Mouse (Mus musculus) cerebellum, adult 11 months (tissue): Measurements from ENCODE around the gene Metap2.

Source experiments
- DNase-seq: peaks from one replicate; pipeline ENCODE4 v3.0.0; 2022

The Metap2 gene

GRCm38 (mm10) chr10:93897043-93897646 lies at the start of gene Metap2:
Gene Metap2 (minus strand): TSS chr10:93897093.
- DNase-seq, result no peak

- no peak for DNase-seq
Measured at GRCm38 (mm10) chr10:93945843-93946499, 49.1 kb upstream of the Metap2 start.

GRCm38 (mm10) chr10:93945364-93945763 lies 48.5 kb upstream of the Metap2 start:
- DNase-seq, result peak; percentile 32

- DNase-seq, result no peak
Measured at GRCm38 (mm10) chr10:93944241-93944640, 47.3 kb upstream of the Metap2 start.

- DNase-seq, result no peak
Measured at GRCm38 (mm10) chr10:93940279-93940678, 43.4 kb upstream of the Metap2 start.

GRCm38 (mm10) chr10:93939676-93940075 lies 42.8 kb upstream of the Metap2 start:
- DNase-seq, result no peak

GRCm38 (mm10) chr10:93938844-93939271 lies 42.0 kb upstream of the Metap2 start:
- peak; percentile 9 for DNase-seq

GRCm38 (mm10) chr10:93933980-93934379 lies 37.1 kb upstream of the Metap2 start:
- DNase-seq, result no peak

- DNase-seq, result no peak
Measured at GRCm38 (mm10) chr10:93932861-93933260, 36.0 kb upstream of the Metap2 start.

GRCm38 (mm10) chr10:93932020-93932419 lies 35.1 kb upstream of the Metap2 start:
- no peak for DNase-seq

GRCm38 (mm10) chr10:93931431-93931830 lies 34.5 kb upstream of the Metap2 start:
- no peak for DNase-seq

GRCm38 (mm10) chr10:93930236-93930824 lies 33.4 kb upstream of the Metap2 start:
- DNase-seq, result no peak

GRCm38 (mm10) chr10:93924666-93925065 lies 27.8 kb upstream of the Metap2 start:
- no peak for DNase-seq

- DNase-seq, result no peak
Measured at GRCm38 (mm10) chr10:93921160-93921559, 24.3 kb upstream of the Metap2 start.

- peak; percentile 13 for DNase-seq
Measured at GRCm38 (mm10) chr10:93919227-93919626, 22.3 kb upstream of the Metap2 start.

GRCm38 (mm10) chr10:93918701-93919100 lies 21.8 kb upstream of the Metap2 start:
- DNase-seq, result no peak

- DNase-seq, result no peak
Measured at GRCm38 (mm10) chr10:93918087-93918486, 21.2 kb upstream of the Metap2 start.

GRCm38 (mm10) chr10:93916778-93917177 lies 19.9 kb upstream of the Metap2 start:
- no peak for DNase-seq

- no peak for DNase-seq
Measured at GRCm38 (mm10) chr10:93915531-93916275, 18.8 kb upstream of the Metap2 start.

GRCm38 (mm10) chr10:93913525-93913924 lies 16.6 kb upstream of the Metap2 start:
- no peak for DNase-seq

- no peak for DNase-seq
Measured at GRCm38 (mm10) chr10:93912917-93913316, 16.0 kb upstream of the Metap2 start.

- DNase-seq, result no peak
Measured at GRCm38 (mm10) chr10:93912136-93912855, 15.4 kb upstream of the Metap2 start.

GRCm38 (mm10) chr10:93911326-93911725 lies 14.4 kb upstream of the Metap2 start:
- DNase-seq, result no peak
